Mouse (Mus musculus) lung, postnatal 0 days (tissue): Measurements from ENCODE around the gene Grifin. TPM values are rescaled to one million over a fixed set of nuclear protein-coding genes. Genes with fewer than 3 reads are reported as not detected.
A peak's percentile ranks its signal among the peaks of the same experiment; 100 is the strongest.

Source experiments
- ATAC-seq: fragments of 200-750 bp; cut with Nextera tagmentation; 2 replicates; pipeline ENCODE4 v1.8.0; 2017; ENCODE audit warnings: moderate library complexity
- DNase-seq: peaks from one replicate; pipeline ENCODE4 v3.0.0-alpha.2; 2016; ENCODE audit warnings: low spot score
- H3K27ac ChIP-seq: fragments of 300-500 bp; sonication (generic); 2 replicates; pipeline ENCODE4 v1.5.1; 2014; ENCODE audit warnings: antibody characterized with exemption, mild to moderate bottlenecking, low read length, mixed read lengths
- H3K27me3 ChIP-seq: fragments of 300-500 bp; sonication (generic); replicated peaks from 2 replicates; pipeline ENCODE4 v1.6.1; 2014; ENCODE audit warnings: low read length, mixed read lengths; ENCODE audit not compliant: insufficient read depth
- H3K36me3 ChIP-seq: fragments of 300-500 bp; sonication (generic); 2 replicates; pipeline ENCODE4 v1.6.1; 2014; ENCODE audit warnings: low read length, mixed read lengths; ENCODE audit not compliant: insufficient read depth
- H3K4me1 ChIP-seq: fragments of 300-500 bp; sonication (generic); 2 replicates; pipeline ENCODE4 v1.6.1; 2014; ENCODE audit warnings: antibody characterized with exemption, low read depth, low read length, mixed read lengths; ENCODE audit not compliant: insufficient read depth
- H3K4me2 ChIP-seq: fragments of 300-500 bp; sonication (generic); replicated peaks from 2 replicates; pipeline ENCODE4 v1.6.1; 2014; ENCODE audit warnings: low read depth, mild to moderate bottlenecking, low read length, moderate library complexity, mixed read lengths
- H3K4me3 ChIP-seq: fragments of 300-500 bp; sonication (generic); 2 replicates; pipeline ENCODE4 v1.5.1; 2014; ENCODE audit warnings: low read depth, low read length
- H3K9ac ChIP-seq: fragments of 300-500 bp; sonication (generic); replicated peaks from 2 replicates; pipeline ENCODE4 v1.6.1; 2014; ENCODE audit warnings: low read depth, mild to moderate bottlenecking
- H3K9me3 ChIP-seq: fragments of 300-500 bp; sonication (generic); 2 replicates; pipeline ENCODE4 v1.6.1; 2016; ENCODE audit warnings: low read length, mixed read lengths
- CTCF ChIP-seq: IDR thresholded peaks from 2 replicates; pipeline ENCODE4 v1.5.1; 2016; ENCODE audit warnings: antibody characterized with exemption, mild to moderate bottlenecking
- EP300 ChIP-seq: IDR thresholded peaks from 2 replicates; pipeline ENCODE4 v1.6.1; 2016; ENCODE audit warnings: antibody characterized with exemption, mild to moderate bottlenecking, control low read depth
- WGBS: fragments of 180-500 bp; shearing (Covaris S2); extraction: QIAGEN DNeasy Blood & Tissue Kit; methylation state at CpG from one replicate; pipeline ENCODE4 v1.1.7; 2014; 5-methylcytosine and 5-hydroxymethylcytosine counted together
- polyA plus RNA-seq: library from polyadenylated mRNA; unstranded; fragments of >200 nt; fragmentation: Nextera tagmentation; extraction: Ambion mirVana; gene quantifications from 2 replicates; pipeline ENCODE4 v1.2.1, GENCODE M21; 2015

The Grifin gene
- polyA plus RNA-seq, 1 experiment from 2014 or later, result not detected

DNA sequence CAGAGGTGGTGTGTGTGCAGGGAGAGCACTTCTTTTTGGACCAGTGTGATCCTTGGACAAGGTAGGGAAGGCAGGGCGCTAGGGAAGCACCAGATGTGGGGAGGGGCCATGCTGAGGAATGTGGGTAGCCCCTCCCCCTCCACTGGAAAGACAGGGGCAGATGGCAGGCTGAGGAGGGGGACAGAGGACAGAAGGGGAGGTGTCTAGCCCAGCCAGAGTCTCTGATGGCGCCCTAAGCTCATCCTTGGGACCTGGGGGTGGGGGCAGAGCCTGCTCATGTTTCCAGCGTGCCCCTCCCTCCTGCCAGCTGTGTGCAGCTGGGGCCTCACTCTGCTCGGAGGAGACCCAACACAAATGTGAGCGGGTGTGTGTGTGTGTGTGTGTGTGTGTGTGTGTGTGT is 16.7 kb upstream of the Grifin start:
- Histone ChIP-seq H3K36me3 (no peaks in the 10 kb centered on the region), H3K9me3 (no peaks in the 10 kb centered on the region), H3K4me1 (no peaks in the 10 kb centered on the region), H3K27me3 (no peaks in the 10 kb centered on the region), H3K4me3 (no peak overlapping the region), H3K27ac (no peak overlapping the region), H3K9ac (no peak overlapping the region), H3K4me2 (no peak overlapping the region)
- ATAC-seq, result peak; percentile 67
- DNase-seq, result peak; percentile 28
- TF ChIP-seq CTCF, result no peak
- TF ChIP-seq EP300, result no peak
- WGBS, result 17% methylated on average over 4 of the region's 5 CpGs

DNA sequence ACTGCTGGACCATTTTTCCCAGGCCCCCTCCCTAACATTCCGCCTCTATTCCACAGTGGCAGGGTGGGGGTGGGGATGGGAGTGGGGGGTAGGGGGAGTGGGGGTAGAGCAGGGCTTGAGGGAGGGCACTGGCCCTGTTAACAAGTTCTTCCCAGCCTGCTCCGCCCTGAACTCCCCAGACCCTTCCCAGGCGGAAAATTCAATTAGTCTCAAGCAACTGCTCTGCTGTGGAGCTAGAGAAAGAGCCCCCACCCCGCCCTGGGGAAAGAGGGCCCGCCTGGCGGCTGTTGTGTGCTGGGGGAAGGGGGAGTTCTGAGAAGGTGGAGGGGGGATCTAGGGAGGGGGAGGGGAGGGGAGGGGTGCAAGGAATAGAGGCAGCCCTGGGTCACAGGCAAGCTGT is 14.9 kb upstream of the Grifin start:
- DNase-seq (no peak), ATAC-seq (no peak)
- Histone ChIP-seq H3K27ac (no peak overlapping the region), H3K36me3 (no peaks in the 10 kb centered on the region), H3K4me2 (no peak overlapping the region), H3K9me3 (no peaks in the 10 kb centered on the region), H3K9ac (no peak overlapping the region), H3K4me3 (no peak overlapping the region), H3K27me3 (no peaks in the 10 kb centered on the region), H3K4me1 (no peaks in the 10 kb centered on the region)
- TF ChIP-seq CTCF, result no peak
- TF ChIP-seq EP300, result no peak
- WGBS, result 64% methylated on average over 3 of the region's 6 CpGs

DNA sequence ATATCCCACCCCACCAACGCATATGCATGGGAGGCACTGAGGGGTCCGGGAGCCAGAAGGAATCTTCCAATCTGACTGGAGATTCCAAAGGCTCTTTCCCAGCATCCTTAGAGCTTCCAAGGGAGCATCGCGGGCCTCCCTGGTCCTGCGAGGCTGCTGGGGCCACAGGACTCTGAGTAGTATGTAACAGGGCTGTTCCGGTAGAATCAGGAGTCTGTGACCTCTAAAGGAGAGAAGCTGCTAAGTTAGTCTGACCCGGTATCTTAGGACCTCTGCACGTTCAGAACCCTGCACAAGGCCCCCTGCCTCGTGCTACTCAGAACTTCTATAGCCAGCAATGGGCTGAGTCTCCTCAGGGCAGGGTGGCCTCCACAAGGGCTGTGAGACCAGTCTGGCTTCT is 14.3 kb upstream of the Grifin start:
- WGBS, result 62% methylated on average over 9 of the region's 9 CpGs
- Histone ChIP-seq H3K4me2 (no peak overlapping the region), H3K4me3 (no peak overlapping the region), H3K9ac (no peak overlapping the region), H3K9me3 (no peaks in the 10 kb centered on the region), H3K36me3 (no peaks in the 10 kb centered on the region), H3K27ac (no peak overlapping the region), H3K27me3 (no peaks in the 10 kb centered on the region), H3K4me1 (no peaks in the 10 kb centered on the region)
- TF ChIP-seq EP300 (no peak), CTCF (no peak)
- no peak for DNase-seq
- no peak for ATAC-seq

DNA sequence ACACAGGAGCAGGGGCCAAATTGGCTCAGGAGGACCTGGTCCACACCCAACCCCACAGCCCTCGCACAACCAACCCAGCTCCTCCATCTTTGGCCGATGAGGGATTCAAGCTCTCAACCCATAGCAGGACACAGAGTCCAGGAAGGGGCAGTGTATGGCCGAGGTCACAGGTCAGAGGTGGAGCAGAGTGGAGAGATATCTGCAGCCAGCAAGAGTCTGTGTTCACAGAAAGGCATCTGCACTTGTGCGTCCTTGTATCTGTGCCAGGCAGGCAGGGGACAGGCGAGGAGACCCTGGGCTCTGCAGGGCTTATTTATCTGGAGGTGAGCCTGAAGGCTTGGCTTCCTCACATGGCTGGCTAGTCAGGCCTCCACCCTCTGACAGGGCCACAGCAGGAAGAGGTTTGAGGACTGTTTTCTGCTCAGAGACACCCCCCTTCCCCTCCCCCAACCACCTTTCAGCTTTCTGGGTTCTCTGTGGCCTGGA is 10.6 kb upstream of the Grifin start:
- Histone ChIP-seq H3K36me3 (no peaks in the 10 kb centered on the region), H3K27ac (no peak overlapping the region), H3K27me3 (no peaks in the 10 kb centered on the region), H3K9ac (no peak overlapping the region), H3K4me1 (no peaks in the 10 kb centered on the region), H3K4me3 (no peak overlapping the region), H3K4me2 (no peak overlapping the region), H3K9me3 (no peaks in the 10 kb centered on the region)
- WGBS, result 39% methylated on average over 5 of the region's 5 CpGs
- DNase-seq, result no peak
- TF ChIP-seq EP300, result no peak
- no peak for TF ChIP-seq CTCF
- ATAC-seq, result no peak

DNA sequence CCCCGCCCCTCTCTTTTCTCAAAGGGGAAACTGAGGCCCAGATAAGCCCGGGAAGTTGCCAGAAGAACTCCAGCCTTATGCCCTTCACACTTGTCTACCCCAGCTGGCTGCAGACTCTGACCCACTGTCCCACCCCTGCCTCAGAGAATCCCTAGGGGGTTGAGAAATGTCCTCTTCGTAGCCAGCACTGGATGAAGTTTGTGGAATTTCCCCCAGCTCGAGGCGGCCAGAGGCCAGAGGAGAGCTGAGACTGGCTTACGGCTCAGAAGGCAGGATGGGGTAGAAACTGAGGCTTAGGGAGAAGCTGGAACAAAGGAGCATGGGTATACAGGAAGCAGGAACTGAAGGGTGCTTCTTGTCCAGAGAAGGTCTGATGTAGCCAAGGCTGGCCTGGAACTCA is 7.7 kb upstream of the Grifin start:
- ATAC-seq, result peak; percentile 45
- Histone ChIP-seq H3K4me1 (peaks cover 3% of the 10 kb centered on the region; the same call in 1 of the 2 replicates), H3K4me2 (no peak overlapping the region), H3K9me3 (no peaks in the 10 kb centered on the region), H3K27me3 (no peaks in the 10 kb centered on the region), H3K4me3 (no peak overlapping the region), H3K36me3 (no peaks in the 10 kb centered on the region), H3K27ac (no peak overlapping the region), H3K9ac (no peak overlapping the region)
- no peak for DNase-seq
- TF ChIP-seq CTCF (no peak), EP300 (no peak)
- WGBS, result 58% methylated on average over 6 of the region's 6 CpGs

DNA sequence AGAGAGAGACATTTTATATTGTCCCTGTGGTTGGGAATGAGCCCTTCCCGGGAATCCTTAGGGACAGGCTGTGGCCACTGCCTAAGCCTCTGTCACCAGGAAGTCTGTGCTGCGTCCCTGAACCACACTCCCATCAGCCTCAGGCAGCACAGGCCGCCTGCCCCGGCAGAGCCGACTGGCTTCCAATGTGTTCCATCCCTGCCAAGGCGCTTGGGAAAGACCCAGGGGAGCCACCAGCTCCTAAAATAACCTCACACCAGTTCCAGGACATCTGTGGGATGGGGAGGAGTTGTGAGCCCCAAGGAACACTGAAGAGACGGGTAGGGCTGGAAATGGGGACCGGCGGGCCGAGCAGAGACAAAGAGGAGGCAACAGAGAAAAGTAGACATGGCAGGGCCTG is 6.8 kb upstream of the Grifin start:
- Histone ChIP-seq H3K4me1 (peaks cover 3% of the 10 kb centered on the region; the same call in 1 of the 2 replicates), H3K36me3 (no peaks in the 10 kb centered on the region), H3K27ac (no peak overlapping the region), H3K4me3 (no peak overlapping the region), H3K9me3 (no peaks in the 10 kb centered on the region), H3K4me2 (no peak overlapping the region), H3K9ac (no peak overlapping the region), H3K27me3 (no peaks in the 10 kb centered on the region)
- DNase-seq (no peak), ATAC-seq (peak; percentile 36; the same call in 1 of the 2 replicates)
- WGBS, result 52% methylated on average over 10 of the region's 10 CpGs
- no peak for TF ChIP-seq CTCF
- no peak for TF ChIP-seq EP300

DNA sequence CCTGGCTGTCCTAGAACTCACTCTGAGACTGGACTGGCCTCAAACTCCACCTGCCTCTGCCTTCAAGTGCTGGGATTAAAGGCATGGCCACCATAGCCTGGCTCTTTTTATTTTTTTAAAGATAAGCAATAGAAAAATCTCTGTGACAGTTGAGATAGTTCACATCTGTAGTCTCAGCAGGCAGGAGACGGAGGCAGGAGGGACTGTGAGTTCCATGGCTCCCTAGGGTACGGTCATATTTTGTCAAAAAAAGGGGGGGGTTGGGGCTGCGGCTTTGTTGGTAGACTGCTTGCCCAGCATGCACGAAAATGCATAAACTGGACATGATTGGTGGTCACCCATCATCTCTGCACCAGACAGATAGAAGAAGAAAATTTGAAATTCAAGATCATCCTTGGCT is 6.3 kb upstream of the Grifin start:
- no peak overlapping the region for H3K4me2 ChIP-seq
- H3K4me1 ChIP-seq, result peaks cover 3% of the 10 kb centered on the region; the same call in 1 of the 2 replicates
- ATAC-seq (no peak), DNase-seq (no peak)
- no peaks in the 10 kb centered on the region for H3K36me3 ChIP-seq
- TF ChIP-seq EP300 (no peak), CTCF (no peak)
- H3K9me3 ChIP-seq, result no peaks in the 10 kb centered on the region
- H3K4me3 ChIP-seq, result no peak overlapping the region
- WGBS, result 75% methylated on average over 4 of the region's 4 CpGs
- no peak overlapping the region for H3K9ac ChIP-seq
- no peak overlapping the region for H3K27ac ChIP-seq
- no peaks in the 10 kb centered on the region for H3K27me3 ChIP-seq
